Mouse (Mus musculus): ENCODE results near the gene Tesmin.

- TF ChIP-seq CTCF (conservative IDR thresholded peaks at IDR 0.05 in 1 of 2, IDR thresholded peaks at IDR 0.05 in 1 of 2; ENCODE audit: low read depth in 2 of 2, low read length in 2 of 2) (no peak), MAFK (IDR thresholded peaks at IDR 0.05; ENCODE audit: insufficient replicate concordance, low read length) (no peak), EP300 (IDR thresholded peaks at IDR 0.05; ENCODE audit: low read length) (no peak), USF1 (IDR thresholded peaks at IDR 0.05; ENCODE audit: low read depth, low read length) (no peak), UBTF (IDR thresholded peaks at IDR 0.05; ENCODE audit: low read depth, low read length) (no peak), ELF1 (IDR thresholded peaks at IDR 0.05; ENCODE audit: low read depth, low read length) (no peak), GABPA (IDR thresholded peaks at IDR 0.05; ENCODE audit: insufficient replicate concordance, low read depth, low read length) (no peak), MAZ (IDR thresholded peaks at IDR 0.05; ENCODE audit: low read depth, low read length) (no peak), PAX5 (IDR thresholded peaks at IDR 0.05; ENCODE audit: low read length) (no peak), POLR2A (IDR thresholded peaks at IDR 0.05; ENCODE audit: low read depth, low read length) (no peak), ZKSCAN1 (IDR thresholded peaks at IDR 0.05; ENCODE audit: borderline replicate concordance, low read depth, low read length) (no peak), RCOR1 (conservative IDR thresholded peaks at IDR 0.05; ENCODE audit: low read depth, low read length) (no peak), TCF12 (IDR thresholded peaks at IDR 0.05; ENCODE audit: low read depth, low read length) (no peak), RAD21 (IDR thresholded peaks at IDR 0.05; ENCODE audit: low read depth, low read length) (no peak)
These were observed 40.6 kb downstream of the Tesmin start for GRCm38 (mm10) chr19:3429156-3429816.
